Mouse (Mus musculus): Measurements from ENCODE around the gene Apln.

Apln gene

DNA sequence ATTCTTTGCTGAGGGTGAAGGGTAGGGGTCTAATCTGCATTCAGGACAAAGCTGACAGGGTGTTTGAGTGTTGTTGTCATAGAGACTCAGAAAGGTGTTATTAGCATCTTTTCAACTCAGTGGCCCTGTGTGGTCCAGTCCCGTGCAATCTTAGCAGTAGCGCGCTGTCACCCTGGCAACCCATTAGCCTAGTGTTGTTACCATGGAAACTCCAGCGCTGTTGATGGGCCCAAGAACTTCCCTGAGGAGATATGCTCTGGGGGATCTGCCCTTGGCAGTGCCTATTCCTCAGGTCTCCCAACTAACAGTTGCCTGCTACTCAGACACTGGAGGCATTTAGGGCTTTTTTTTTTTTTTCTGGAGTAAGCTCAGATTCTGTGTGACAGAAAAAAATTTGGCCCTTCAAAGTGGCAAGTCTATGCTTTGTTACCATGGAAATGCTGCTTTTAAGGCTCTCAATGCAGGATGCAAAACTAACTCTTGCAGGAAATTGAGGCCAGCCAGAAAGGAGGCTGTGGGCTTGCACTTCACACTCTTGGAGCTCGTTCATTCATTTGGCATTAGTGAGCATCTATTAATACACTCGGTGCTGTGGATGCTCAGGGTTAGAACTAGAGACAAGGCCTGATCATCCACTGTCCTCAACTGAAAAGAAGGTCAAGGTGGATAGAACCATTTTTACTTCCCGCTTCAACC, 17.6 kb downstream of the Apln start:
- no peak for DNase-seq (ENCODE audit: low spot score in 2 of 2)

DNA sequence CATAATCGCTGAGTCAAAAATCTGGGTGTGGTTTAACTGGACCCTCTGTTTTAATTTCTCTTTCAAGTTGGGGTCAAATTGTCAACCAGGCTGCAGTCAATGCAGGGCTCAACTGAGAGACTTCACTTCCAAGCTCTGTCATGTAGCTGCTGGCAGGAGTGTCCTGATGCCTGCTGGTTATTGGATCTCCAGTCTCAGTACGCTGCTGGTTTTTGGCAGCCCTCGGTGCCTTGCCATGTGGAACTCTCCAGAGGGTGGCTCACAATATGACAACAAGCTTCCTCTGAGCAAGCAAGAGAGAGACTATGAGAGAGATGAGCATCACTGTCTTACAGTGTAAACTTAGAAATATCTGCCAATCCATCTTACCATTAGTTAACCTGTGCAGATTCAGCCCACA, 23.0 kb downstream of the Apln start:
- no peak for DNase-seq (ENCODE audit: low spot score in 2 of 2)

DNA sequence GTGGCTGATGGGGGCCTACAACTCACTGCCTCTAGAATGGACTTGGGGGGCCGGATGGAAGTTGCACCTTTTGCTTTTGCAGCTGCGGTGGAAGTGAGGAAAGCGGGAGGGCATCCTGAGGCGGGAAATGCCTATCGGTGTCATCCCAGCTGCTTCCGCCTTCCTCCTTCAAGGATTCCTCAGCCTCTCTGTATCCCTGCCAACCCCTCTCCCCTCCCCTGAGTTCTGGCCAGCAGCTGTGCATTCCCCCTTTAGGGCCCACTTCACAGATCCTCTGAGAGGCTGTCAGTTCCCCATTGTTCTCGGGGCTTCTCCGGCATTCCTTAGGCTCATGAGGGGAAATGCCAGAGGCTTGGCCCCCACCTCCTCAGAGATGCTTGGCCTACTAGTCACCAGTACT, 28.6 kb downstream of the Apln start:
- peak; percentile 21 to 31 for DNase-seq (ENCODE audit: low spot score in 2 of 2)

DNA sequence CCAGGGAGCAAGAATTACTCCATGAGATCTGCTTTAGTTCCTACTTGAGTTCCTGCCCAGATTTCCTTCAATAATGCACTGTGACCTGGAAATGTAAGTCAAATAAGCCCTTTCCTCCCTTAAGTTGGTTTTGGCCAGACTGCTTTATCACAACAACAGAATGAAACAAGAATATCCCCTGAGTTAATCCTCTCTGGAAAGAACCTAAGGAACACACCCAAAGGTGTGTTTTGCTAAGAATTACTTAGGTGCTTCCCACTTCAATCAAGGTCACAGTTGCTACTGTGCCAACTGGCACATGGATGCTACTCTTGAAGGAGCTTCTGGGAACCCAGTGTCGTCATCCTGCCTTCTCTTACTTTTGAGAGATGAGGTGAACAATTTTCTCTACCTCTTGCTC, 29.9 kb downstream of the Apln start:
- no peak for DNase-seq (ENCODE audit: low spot score in 2 of 2)

DNA sequence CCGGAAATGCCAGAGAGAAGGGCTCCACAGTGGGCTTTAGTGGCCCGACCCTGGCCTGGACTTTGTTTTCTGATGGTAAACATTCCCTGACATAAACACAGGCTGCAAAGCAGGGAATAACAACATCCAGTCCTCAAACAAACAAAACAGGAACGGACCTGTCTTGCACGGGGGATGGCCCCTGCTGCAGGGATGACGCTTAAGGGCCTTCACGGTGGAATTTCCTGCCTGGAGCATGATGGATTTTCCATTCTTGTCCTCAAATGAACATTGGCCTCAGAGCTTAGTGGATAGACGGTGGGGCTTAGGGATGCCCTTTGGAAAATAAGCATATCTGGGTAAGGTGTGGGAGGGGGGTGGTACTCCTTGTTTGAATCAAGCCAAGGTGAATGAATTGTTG, 33.5 kb downstream of the Apln start:
- DNase-seq (ENCODE audit: low spot score in 2 of 2): peak; percentile 16 to 26

DNA sequence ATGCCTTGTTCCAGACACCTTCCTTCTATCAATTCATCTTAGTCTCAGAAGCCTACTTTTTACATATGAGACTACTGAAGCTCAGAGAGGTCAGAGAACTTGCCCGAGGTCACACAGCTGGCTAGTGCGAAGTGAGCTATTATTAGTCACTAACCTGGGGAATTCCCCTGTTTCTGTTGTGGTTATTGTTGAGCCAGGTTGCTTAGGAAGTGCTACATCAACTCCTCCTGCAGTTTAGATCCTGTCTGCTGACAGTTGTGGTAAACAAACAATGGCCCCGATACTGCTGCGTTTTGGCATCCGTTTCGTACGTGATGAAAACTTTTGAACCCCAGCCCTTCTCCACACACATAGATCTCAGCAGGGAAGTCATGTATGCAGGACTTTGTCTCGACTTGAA, 36.2 kb downstream of the Apln start:
- DNase-seq (ENCODE audit: low spot score in 2 of 2): no peak

DNA sequence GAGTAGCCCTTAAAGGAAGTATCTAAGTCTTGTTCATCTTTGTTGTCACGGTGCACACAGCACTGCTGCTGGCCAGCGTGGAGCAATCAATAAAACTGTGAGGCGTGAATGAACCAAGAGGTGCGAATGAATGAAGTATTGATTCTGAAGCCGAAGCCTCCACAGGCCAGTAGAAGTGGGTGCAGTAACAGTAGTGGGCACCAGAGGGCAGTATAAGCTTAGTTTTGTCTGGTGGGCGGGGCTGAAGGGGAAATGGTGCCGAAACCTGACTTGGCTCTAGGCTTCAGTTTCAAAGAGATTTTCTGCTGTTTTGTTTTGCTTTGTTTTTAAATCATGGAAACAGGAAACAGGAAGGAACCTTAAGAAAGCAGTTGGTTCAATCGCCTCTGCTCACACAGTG, 42.0 kb downstream of the Apln start:
- peak; percentile 33 to 75 for DNase-seq (ENCODE audit: low spot score in 2 of 2)

DNA sequence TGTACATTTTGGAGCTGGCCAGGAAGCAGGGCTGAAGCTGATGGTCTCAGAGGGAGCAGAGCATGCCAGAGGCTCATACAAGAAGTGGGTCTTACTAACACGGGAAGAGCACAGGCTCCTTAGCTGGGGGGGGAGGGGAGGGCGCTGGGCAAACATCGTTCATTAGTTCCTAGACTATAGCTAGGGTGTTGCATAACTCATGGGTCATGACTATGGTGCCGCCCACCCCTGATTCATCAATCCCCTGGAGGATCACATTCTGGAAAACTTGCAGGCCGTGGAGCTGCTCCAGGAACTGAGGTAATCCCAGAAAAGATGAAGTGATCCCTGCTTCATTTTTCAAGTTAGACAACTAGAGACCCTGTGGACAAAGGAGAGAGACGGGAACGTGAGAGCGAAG, 46.6 kb downstream of the Apln start:
- peak; percentile 24 to 71 for DNase-seq (ENCODE audit: low spot score in 2 of 2)

DNA sequence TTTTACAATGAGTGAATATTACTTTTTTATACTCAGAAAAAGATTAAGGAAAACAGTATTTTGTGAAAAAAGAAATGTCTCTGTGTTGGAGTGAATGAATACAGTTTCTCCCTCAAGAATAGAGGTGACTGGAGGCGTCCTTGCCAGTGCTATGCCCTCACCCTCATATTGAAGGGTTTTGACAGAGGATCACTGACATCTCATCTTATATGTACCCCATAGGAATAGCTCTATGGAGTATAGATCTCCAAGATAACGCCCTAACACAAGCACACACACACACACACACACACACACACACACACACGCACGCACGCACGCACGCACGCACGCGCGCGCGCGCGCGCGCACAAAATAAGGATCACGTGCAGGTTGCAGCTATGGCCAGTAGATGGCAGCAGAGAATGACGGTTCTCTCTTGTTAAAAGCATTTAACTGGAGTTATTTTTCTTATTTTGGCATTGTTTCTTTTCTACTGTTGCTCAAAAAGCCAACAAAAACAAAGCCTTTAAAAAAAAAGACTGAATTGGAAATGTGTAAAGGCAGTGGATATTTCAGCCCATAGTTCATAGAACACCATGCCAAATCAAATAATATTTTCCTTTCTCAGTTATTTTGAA, 49.5 kb downstream of the Apln start:
- peak; percentile 30 to 34 for DNase-seq (ENCODE audit: low spot score in 2 of 2)

DNA sequence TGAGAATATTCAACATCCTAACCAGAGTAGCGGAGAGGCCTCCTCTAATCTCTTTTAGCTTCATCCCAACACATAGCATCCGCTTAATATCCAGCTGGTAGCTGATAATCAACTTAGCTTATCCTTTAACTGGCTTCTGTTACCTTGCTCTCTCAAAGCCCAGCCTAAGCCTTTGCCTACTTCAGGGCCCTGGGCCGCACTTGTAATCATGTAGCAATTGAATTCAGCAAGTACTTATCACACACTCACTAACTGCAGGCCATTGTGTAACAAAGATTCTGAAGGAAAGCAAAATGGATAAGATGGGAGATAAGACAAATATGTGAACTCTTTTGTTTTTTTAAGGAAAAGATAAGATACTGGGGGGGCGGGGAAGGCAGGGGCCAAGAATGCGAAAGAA, 57.6 kb downstream of the Apln start:
- no peak for DNase-seq (ENCODE audit: low spot score in 2 of 2)

DNA sequence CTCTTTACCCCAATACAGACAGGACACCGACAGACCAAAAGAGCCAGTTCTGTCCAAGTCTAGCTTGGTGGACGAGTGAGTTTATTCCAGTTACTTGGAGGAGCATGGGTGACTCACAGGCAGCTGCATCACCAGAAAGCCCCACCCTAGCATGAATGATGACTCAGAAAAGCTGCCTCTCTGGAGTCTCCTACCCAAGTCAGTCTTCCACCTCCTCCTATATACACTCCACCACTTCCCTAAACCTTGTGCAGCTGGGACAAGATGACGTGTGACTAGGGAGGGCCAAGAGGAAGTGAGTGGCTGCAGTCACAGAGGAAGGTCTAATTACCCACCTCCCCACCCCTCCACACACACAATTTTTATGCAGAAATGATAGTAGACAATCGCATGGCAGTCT, 58.1 kb downstream of the Apln start:
- peak; percentile 47 to 52 for DNase-seq (ENCODE audit: low spot score in 2 of 2)
